Mouse (Mus musculus) lung, embryonic 14.5 days (tissue): Measurements from ENCODE around the gene Il27ra. TPM values are rescaled to one million over a fixed set of nuclear protein-coding genes. Genes with fewer than 3 reads are reported as not detected.

Experiments used
- ATAC-seq: fragments of 200-750 bp; cut with Nextera tagmentation; 2 replicates; pipeline ENCODE4 v1.8.0; 2017; ENCODE audit warnings: mild to moderate bottlenecking, moderate TSS enrichment, moderate library complexity; ENCODE audit not compliant: insufficient read depth
- DNase-seq: peaks from one replicate; pipeline ENCODE4 v3.0.0-alpha.2; 2015
- H3K27ac ChIP-seq: fragments of 300-500 bp; sonication (generic); 2 replicates; pipeline ENCODE4 v1.5.1; 2014; ENCODE audit warnings: low read depth, mild to moderate bottlenecking, moderate library complexity
- H3K27me3 ChIP-seq: fragments of 300-500 bp; sonication (generic); 2 replicates; pipeline ENCODE4 v1.6.1; 2014; ENCODE audit warnings: low read length, control low read depth; ENCODE audit not compliant: insufficient read depth
- H3K36me3 ChIP-seq: fragments of 300-500 bp; sonication (generic); 2 replicates; pipeline ENCODE4 v1.6.1; 2014; ENCODE audit warnings: control low read depth; ENCODE audit not compliant: insufficient read depth
- H3K4me1 ChIP-seq: fragments of 300-500 bp; sonication (generic); 2 replicates; pipeline ENCODE4 v1.6.1; 2014; ENCODE audit warnings: antibody characterized with exemption, control low read depth; ENCODE audit not compliant: insufficient read depth
- H3K4me2 ChIP-seq: fragments of 300-500 bp; sonication (generic); 2 replicates; pipeline ENCODE4 v1.6.1; 2014; ENCODE audit warnings: mild to moderate bottlenecking
- H3K4me3 ChIP-seq: fragments of 300-500 bp; sonication (generic); 2 replicates; pipeline ENCODE4 v1.5.1; 2014; ENCODE audit warnings: low read depth, low read length
- H3K9ac ChIP-seq: fragments of 300-500 bp; sonication (generic); 2 replicates; pipeline ENCODE4 v1.6.1; 2014
- H3K9me3 ChIP-seq: fragments of 300-500 bp; sonication (generic); 2 replicates; pipeline ENCODE4 v1.6.1; 2016; ENCODE audit warnings: low read depth, low read length, control low read depth
- CTCF ChIP-seq: IDR thresholded peaks from 2 replicates; pipeline ENCODE4 v1.5.1; 2016; ENCODE audit warnings: antibody characterized with exemption, low read depth
- WGBS: fragments of 180-500 bp; shearing (Covaris S2); extraction: QIAGEN DNeasy Blood & Tissue Kit; methylation state at CpG from one replicate; pipeline ENCODE4 v1.1.7; 2014; 5-methylcytosine and 5-hydroxymethylcytosine counted together
- polyA plus RNA-seq: library from polyadenylated mRNA; unstranded; fragments of >200 nt; fragmentation: Nextera tagmentation; extraction: Ambion mirVana; gene quantifications from 2 replicates; pipeline ENCODE4 v1.2.1, GENCODE M21; 2014

Il27ra gene
- polyA plus RNA-seq, 1 experiment from 2014 or later, result 1.1 TPM

- DNase-seq (peak; percentile 57), ATAC-seq (no peak)
- WGBS, result 52% methylated on average over 5 of the region's 5 CpGs
- Histone ChIP-seq H3K4me1 (no peaks in the 10 kb centered on the region), H3K9me3 (no peaks in the 10 kb centered on the region), H3K27me3 (no peaks in the 10 kb centered on the region), H3K4me2 (no peak overlapping the region), H3K9ac (no peak overlapping the region), H3K4me3 (no peak overlapping the region), H3K36me3 (peaks cover 75% of the 10 kb centered on the region), H3K27ac (no peak overlapping the region)
- no peak for TF ChIP-seq CTCF
These were observed 36.8 kb upstream of the Il27ra start for GRCm38 (mm10) chr8:84079206-84079605.

GRCm38 (mm10) chr8:84076849-84077248 lies 34.5 kb upstream of the Il27ra start:
- Histone ChIP-seq H3K4me3 (no peak overlapping the region), H3K27ac (no peak overlapping the region), H3K4me1 (no peaks in the 10 kb centered on the region), H3K36me3 (peaks cover 52% of the 10 kb centered on the region), H3K27me3 (no peaks in the 10 kb centered on the region), H3K4me2 (no peak overlapping the region), H3K9ac (no peak overlapping the region), H3K9me3 (no peaks in the 10 kb centered on the region)
- TF ChIP-seq CTCF, result no peak
- DNase-seq, result no peak
- ATAC-seq, result no peak
- WGBS, result 67% methylated on average over 3 of the region's 3 CpGs

GRCm38 (mm10) chr8:84076412-84076811 lies 34.0 kb upstream of the Il27ra start:
- no peak overlapping the region for H3K27ac ChIP-seq
- no peak overlapping the region for H3K4me3 ChIP-seq
- peaks cover 48% of the 10 kb centered on the region for H3K36me3 ChIP-seq
- no peak overlapping the region for H3K9ac ChIP-seq
- 84% methylated on average over 1 of the region's 1 CpGs for WGBS
- ATAC-seq (no peak), DNase-seq (no peak)
- no peaks in the 10 kb centered on the region for H3K27me3 ChIP-seq
- no peak for TF ChIP-seq CTCF
- H3K4me1 ChIP-seq, result no peaks in the 10 kb centered on the region
- H3K9me3 ChIP-seq, result no peaks in the 10 kb centered on the region
- H3K4me2 ChIP-seq, result no peak overlapping the region

- no peak overlapping the region for H3K4me2 ChIP-seq
- no peak overlapping the region; the same call in 1 of the 2 replicates for H3K27ac ChIP-seq
- H3K9me3 ChIP-seq, result no peaks in the 10 kb centered on the region
- H3K9ac ChIP-seq, result no peak overlapping the region
- no peak for ATAC-seq
- 47% methylated on average over 10 of the region's 10 CpGs for WGBS
- H3K4me1 ChIP-seq, result peaks cover 10% of the 10 kb centered on the region; the same call in 1 of the 2 replicates
- TF ChIP-seq CTCF, result no peak
- DNase-seq, result no peak
- no peak overlapping the region for H3K4me3 ChIP-seq
- H3K36me3 ChIP-seq, result peaks cover 25% of the 10 kb centered on the region; the same call in 1 of the 2 replicates
- no peaks in the 10 kb centered on the region for H3K27me3 ChIP-seq
These were observed 31.0 kb upstream of the Il27ra start for GRCm38 (mm10) chr8:84073230-84073976.

GRCm38 (mm10) chr8:84072321-84072720 lies 29.9 kb upstream of the Il27ra start:
- no peak for TF ChIP-seq CTCF
- H3K4me3 ChIP-seq, result no peak overlapping the region
- peaks cover 19% of the 10 kb centered on the region; the same call in 1 of the 2 replicates for H3K4me1 ChIP-seq
- H3K27ac ChIP-seq, result no peak overlapping the region
- ATAC-seq (no peak), DNase-seq (no peak)
- H3K36me3 ChIP-seq, result peaks cover 21% of the 10 kb centered on the region; the same call in 1 of the 2 replicates
- H3K9ac ChIP-seq, result no peak overlapping the region
- no peaks in the 10 kb centered on the region for H3K27me3 ChIP-seq
- 87% methylated on average over 10 of the region's 10 CpGs for WGBS
- H3K9me3 ChIP-seq, result no peaks in the 10 kb centered on the region
- H3K4me2 ChIP-seq, result no peak overlapping the region

- H3K9ac ChIP-seq, result no peak overlapping the region
These were observed 29.5 kb upstream of the Il27ra start for GRCm38 (mm10) chr8:84071921-84072320.

GRCm38 (mm10) chr8:84070667-84071066 lies 28.3 kb upstream of the Il27ra start:
- peaks cover 10% of the 10 kb centered on the region; the same call in 1 of the 2 replicates for H3K36me3 ChIP-seq
- ATAC-seq, result no peak
- no peak overlapping the region; the same call in 1 of the 2 replicates for H3K9ac ChIP-seq
- 75% methylated on average over 2 of the region's 2 CpGs for WGBS
- H3K4me3 ChIP-seq, result no peak overlapping the region
- H3K27ac ChIP-seq, result no peak overlapping the region
- no peak overlapping the region for H3K4me2 ChIP-seq
- H3K4me1 ChIP-seq, result peaks cover 19% of the 10 kb centered on the region; the same call in 1 of the 2 replicates
- no peaks in the 10 kb centered on the region for H3K27me3 ChIP-seq
- no peaks in the 10 kb centered on the region for H3K9me3 ChIP-seq
- TF ChIP-seq CTCF, result no peak
- no peak for DNase-seq

More at GRCm38 (mm10) chr8:84071921-84072320, 29.5 kb upstream of the Il27ra start:
- ATAC-seq (no peak), DNase-seq (no peak)
- TF ChIP-seq CTCF, result no peak
- H3K9me3 ChIP-seq, result no peaks in the 10 kb centered on the region
- no peak overlapping the region for H3K27ac ChIP-seq
- no peak overlapping the region for H3K4me3 ChIP-seq
- no peaks in the 10 kb centered on the region for H3K27me3 ChIP-seq
- H3K36me3 ChIP-seq, result peaks cover 18% of the 10 kb centered on the region; the same call in 1 of the 2 replicates
- peaks cover 19% of the 10 kb centered on the region; the same call in 1 of the 2 replicates for H3K4me1 ChIP-seq
- 59% methylated on average over 3 of the region's 3 CpGs for WGBS
- H3K4me2 ChIP-seq, result no peak overlapping the region
